Mouse (Mus musculus) bone marrow, adult 2 months (tissue): ENCODE results near the gene Mvb12b.

Experiments
- CTCF ChIP-seq: fragments of 200-500 bp; IDR thresholded peaks from 2 replicates; pipeline ENCODE4 v1.5.1; 2011; ENCODE audit warnings: low read length, control low read depth; ENCODE audit not compliant: control insufficient read depth, insufficient read depth
- POLR2A ChIP-seq: fragments of 200-500 bp; IDR thresholded peaks from 2 replicates; pipeline ENCODE4 v1.6.1; 2011; ENCODE audit warnings: low read depth, mild to moderate bottlenecking, control low read depth, low read length, borderline replicate concordance; ENCODE audit not compliant: control insufficient read depth

DNA sequence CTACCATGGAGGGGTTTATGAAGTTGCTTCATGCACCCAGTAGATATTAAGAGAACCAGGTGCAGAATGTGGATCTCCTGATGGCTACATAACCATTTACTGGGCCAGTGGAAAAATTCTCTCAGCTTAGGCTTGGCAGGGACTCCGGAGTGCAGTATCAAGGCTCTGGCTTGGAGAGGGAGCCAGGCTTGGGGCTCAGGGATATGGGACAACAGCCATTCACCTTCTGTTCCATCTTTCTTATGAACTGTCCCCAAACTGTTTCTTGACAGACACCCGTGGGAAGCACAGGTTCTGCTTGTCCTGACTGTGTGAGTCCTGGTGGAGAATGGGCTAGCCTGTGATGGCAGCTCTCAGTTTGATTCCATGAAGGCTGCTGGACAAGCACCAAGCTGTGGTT lies 112.9 kb downstream of the Mvb12b start:
- TF ChIP-seq CTCF (no peak), POLR2A (no peak)
